Mouse (Mus musculus) small intestine, adult 2 months (tissue): ENCODE results near the gene Bbs9. TPM values are rescaled to one million over a fixed set of nuclear protein-coding genes. Genes with fewer than 3 reads are reported as not detected.

ENCODE experiments used
- H3K27ac ChIP-seq: fragments of 200-500 bp; 2 replicates; pipeline ENCODE4 v1.5.1; 2012; ENCODE audit warnings: low read depth, low read length, control low read depth, inconsistent platforms; ENCODE audit not compliant: insufficient read depth
- H3K27me3 ChIP-seq: fragments of 200-500 bp; 2 replicates; pipeline ENCODE4 v1.6.1; 2012; ENCODE audit warnings: mild to moderate bottlenecking, moderate library complexity, low read length, inconsistent platforms; ENCODE audit not compliant: control insufficient read depth, insufficient read depth
- H3K36me3 ChIP-seq: fragments of 200-500 bp; 2 replicates; pipeline ENCODE4 v1.6.1; 2012; ENCODE audit warnings: mild to moderate bottlenecking, low read length, control low read depth, inconsistent platforms; ENCODE audit not compliant: control insufficient read depth, insufficient read depth
- H3K4me1 ChIP-seq: fragments of 200-500 bp; 2 replicates; pipeline ENCODE4 v1.6.1; 2012; ENCODE audit warnings: low read length, inconsistent platforms, mixed read lengths; ENCODE audit not compliant: control insufficient read depth, insufficient read depth, insufficient read length
- H3K4me3 ChIP-seq: fragments of 200-500 bp; 2 replicates; pipeline ENCODE4 v1.5.1; 2012; ENCODE audit warnings: low read depth, mild to moderate bottlenecking, control low read depth, inconsistent platforms, low read length, moderate library complexity
- CTCF ChIP-seq: fragments of 200-500 bp; IDR thresholded peaks from 2 replicates; pipeline ENCODE4 v1.5.1; 2012; ENCODE audit warnings: low read depth, mild to moderate bottlenecking, control low read depth, inconsistent platforms, low read length, moderate library complexity, mixed read lengths; ENCODE audit not compliant: insufficient replicate concordance, insufficient read length; ENCODE audit errors: extremely low read depth
- POLR2A ChIP-seq: fragments of 200-500 bp; IDR thresholded peaks from 2 replicates; pipeline ENCODE4 v1.6.1; 2012; ENCODE audit warnings: low read depth, mild to moderate bottlenecking, control low read depth, inconsistent platforms, low read length, moderate library complexity
- WGBS: fragments of 180-500 bp; shearing (Covaris S2); methylation state at CpG from one replicate; pipeline ENCODE4 v1.1.7; 2018; 5-methylcytosine and 5-hydroxymethylcytosine counted together
- polyA plus RNA-seq: library from polyadenylated mRNA; depleted of rRNA; stranded (reverse); fragments of >200 nt; gene quantifications from 2 replicates; pipeline ENCODE4 v1.2.3, GENCODE M21; 2012

Gene Bbs9
- polyA plus RNA-seq, 1 experiment = 5.4 TPM

DNA sequence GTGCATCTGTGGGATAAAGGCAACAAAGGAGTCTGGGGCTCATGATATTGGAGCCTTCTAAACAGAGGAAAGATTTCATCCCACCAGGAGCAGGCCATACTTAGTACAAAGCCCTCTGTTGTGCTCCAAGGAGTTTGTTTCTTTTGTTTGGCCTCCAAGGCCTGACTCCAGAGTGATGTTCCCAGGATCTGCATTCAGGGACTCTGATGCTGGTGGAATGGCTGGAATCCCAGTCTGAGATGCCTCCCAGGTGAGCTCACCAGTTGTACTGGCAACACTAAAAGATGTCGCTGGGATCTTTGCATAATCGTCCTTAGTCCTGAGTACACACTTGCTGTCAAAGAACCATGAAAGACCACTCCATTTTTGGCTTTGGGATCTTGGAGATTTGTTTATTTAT is 41.4 kb upstream of the Bbs9 start:
- WGBS = 89% methylated on average over 2 of the region's 2 CpGs
- Histone ChIP-seq H3K36me3 (no peaks in the 10 kb centered on the region), H3K27me3 (no peaks in the 10 kb centered on the region), H3K4me3 (no peak overlapping the region), H3K27ac (no peak overlapping the region), H3K4me1 (no peaks in the 10 kb centered on the region)
- TF ChIP-seq CTCF (no peak), POLR2A (no peak)

DNA sequence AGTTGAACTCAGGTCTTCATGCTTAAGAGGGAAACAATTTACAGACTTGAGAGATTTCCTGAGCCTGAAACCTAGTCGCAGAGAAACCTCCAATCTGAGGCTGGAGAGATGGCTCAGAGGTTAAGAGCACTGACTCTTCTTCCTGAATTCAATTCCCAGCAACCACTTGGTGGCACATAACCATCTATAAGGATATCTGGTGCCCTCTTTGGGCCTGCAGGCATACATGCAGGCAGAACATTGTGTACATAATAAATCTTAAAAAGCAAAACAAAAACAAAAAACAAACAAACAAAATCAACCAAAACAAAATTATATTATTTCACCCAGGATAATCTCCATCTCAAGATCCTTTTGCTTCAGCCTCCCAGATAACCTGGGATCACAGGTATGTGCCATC is 36.7 kb upstream of the Bbs9 start:
- TF ChIP-seq CTCF (no peak), POLR2A (no peak)
- WGBS = 79% methylated on average over 1 of the region's 1 CpGs

DNA sequence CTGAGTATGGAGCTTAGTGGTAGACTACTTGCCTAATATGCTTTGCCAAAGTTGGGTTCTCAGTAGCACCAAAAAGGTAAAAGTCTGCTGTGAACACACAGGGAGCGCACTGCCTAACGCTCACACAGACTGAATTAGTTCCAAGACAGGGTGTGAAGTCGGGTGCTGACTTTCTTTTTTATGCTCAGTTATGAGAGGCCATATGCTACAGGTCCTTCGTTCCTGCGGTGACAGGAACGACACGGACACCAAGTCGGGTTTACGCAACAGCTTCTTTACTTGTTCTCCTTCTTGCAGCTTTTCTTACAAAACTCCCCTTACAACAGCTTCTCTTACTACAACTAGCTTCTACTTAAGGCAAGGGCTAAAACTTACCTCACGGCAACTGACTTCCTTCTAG is 32.4 kb upstream of the Bbs9 start:
- H3K36me3 ChIP-seq = peaks cover 17% of the 10 kb centered on the region
- H3K27ac ChIP-seq = no peak overlapping the region
- WGBS = 83% methylated on average over 10 of the region's 10 CpGs
- H3K4me3 ChIP-seq = no peak overlapping the region
- TF ChIP-seq POLR2A = no peak
- TF ChIP-seq CTCF = no peak
- H3K27me3 ChIP-seq = no peaks in the 10 kb centered on the region
- no peaks in the 10 kb centered on the region for H3K4me1 ChIP-seq

More for the DNA sequence above, 36.7 kb upstream of the Bbs9 start:
- no peak overlapping the region for H3K4me3 ChIP-seq
- no peaks in the 10 kb centered on the region for H3K4me1 ChIP-seq
- H3K27ac ChIP-seq = no peak overlapping the region
- no peaks in the 10 kb centered on the region for H3K27me3 ChIP-seq
- no peaks in the 10 kb centered on the region for H3K36me3 ChIP-seq

DNA sequence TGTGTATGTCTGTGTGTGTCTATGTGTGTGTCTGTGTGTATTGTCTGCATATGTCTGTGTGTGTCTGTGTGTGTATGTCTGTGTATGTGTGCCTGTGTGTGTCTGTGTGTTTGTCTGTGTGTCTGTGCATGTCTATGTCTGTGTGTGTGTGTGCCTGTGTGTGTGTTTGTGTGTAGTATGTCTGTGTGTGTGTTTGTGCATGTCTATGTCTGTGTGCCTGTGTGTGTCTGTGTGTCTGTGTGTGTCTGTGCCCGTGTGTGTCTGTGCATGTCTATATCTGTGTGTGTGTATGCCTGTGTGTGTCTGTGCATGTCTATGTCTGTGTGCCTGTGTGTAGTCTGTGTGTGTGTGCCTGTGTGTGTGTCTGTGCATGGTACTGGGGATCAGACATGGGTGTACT is 30.4 kb upstream of the Bbs9 start:
- TF ChIP-seq CTCF (no peak), POLR2A (no peak)
- no peaks in the 10 kb centered on the region for H3K4me1 ChIP-seq
- 86% methylated on average over 1 of the region's 1 CpGs for WGBS
- H3K4me3 ChIP-seq = no peak overlapping the region
- no peak overlapping the region for H3K27ac ChIP-seq
- H3K36me3 ChIP-seq = peaks cover 31% of the 10 kb centered on the region
- H3K27me3 ChIP-seq = no peaks in the 10 kb centered on the region

DNA sequence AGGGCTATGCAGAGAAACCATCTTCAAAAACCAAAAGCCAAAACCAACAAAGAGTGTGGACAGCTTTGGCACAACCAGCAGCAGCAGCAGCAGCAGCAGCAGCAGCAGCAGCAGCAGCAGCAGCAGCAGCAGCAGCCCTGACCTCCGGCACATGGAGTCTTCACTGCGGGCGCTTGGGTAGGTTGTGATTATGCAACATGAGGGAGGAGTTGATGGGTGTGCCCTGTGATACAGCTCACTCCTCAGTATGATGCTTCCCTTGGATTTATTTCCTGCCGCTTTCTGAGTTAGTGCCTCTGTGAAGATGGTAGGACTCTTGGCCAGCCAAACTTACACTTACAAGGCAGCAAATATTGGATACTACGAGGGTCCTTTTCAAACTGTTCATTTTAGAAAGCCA is 28.3 kb upstream of the Bbs9 start:
- TF ChIP-seq CTCF (no peak), POLR2A (no peak)
- H3K27me3 ChIP-seq = no peaks in the 10 kb centered on the region
- peaks cover 49% of the 10 kb centered on the region for H3K36me3 ChIP-seq
- no peaks in the 10 kb centered on the region for H3K4me1 ChIP-seq
- no peak overlapping the region for H3K27ac ChIP-seq
- 58% methylated on average over 5 of the region's 5 CpGs for WGBS
- H3K4me3 ChIP-seq = no peak overlapping the region

DNA sequence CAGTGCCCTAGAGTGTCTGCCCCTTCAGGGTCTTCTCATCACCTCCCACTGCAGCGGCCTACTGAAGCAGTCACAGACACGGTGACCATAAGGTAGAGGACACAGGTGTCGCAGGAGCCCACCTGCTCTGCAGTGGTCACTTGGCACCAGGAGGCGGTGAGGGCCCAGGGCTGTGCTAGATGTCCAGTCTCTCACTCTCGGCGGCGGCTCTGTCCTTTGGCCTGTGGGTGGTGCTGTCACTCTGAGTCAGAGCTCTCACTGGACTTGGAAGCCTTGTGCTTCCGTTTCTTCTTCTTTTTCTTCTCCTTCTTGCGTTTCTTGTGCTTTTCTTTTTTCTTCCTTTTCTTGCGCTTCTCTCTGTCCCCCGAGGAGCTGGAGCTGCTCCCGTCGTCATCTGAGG is 27.1 kb upstream of the Bbs9 start:
- TF ChIP-seq POLR2A = no peak
- TF ChIP-seq CTCF = no peak
- H3K27me3 ChIP-seq = no peaks in the 10 kb centered on the region
- 87% methylated on average over 13 of the region's 13 CpGs for WGBS
- peaks cover 59% of the 10 kb centered on the region for H3K36me3 ChIP-seq
- H3K27ac ChIP-seq = no peak overlapping the region
- H3K4me3 ChIP-seq = no peak overlapping the region
- no peaks in the 10 kb centered on the region for H3K4me1 ChIP-seq

DNA sequence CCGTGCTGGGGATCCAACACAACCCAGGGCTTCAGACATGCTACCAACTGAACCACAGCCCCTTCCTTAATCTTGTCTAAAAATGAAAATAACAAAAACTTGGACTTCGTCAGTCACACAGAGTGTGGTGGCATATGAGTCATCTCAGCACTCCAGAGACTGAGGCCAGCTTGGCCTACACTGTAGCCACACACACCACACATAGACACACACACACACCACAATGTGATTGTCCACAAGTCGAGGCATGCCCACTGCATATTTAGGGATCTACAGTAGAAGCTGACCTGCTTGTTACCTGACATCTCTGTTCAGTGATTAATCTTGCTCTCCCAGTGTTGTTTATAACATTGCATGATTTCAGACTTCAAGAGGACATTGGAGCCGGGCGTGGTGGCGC is 26.3 kb upstream of the Bbs9 start:
- peaks cover 64% of the 10 kb centered on the region for H3K36me3 ChIP-seq
- 91% methylated on average over 6 of the region's 6 CpGs for WGBS
- no peak overlapping the region for H3K27ac ChIP-seq
- H3K4me1 ChIP-seq = no peaks in the 10 kb centered on the region
- H3K4me3 ChIP-seq = no peak overlapping the region
- no peaks in the 10 kb centered on the region for H3K27me3 ChIP-seq
- TF ChIP-seq CTCF = no peak
- TF ChIP-seq POLR2A = no peak

DNA sequence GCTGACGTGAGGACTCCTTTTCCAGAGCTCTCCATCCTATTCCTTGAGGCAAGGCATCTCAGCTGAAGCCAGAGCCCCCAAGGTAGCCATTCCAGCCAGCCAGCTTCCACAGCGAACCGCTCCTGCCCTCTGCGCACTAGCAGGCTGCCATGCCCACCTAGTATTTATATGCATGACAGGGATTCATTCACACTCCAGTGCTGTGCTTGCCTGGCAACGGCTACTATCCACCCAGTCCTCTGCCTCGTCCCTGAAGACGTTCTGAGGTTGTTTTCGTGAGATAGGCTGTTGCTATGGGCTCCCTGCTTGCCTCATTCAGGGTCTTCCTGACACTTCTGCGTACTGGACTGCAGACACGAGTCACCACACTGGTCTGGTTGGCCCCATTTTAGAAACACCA is 22.8 kb upstream of the Bbs9 start:
- H3K4me1 ChIP-seq = no peaks in the 10 kb centered on the region
- WGBS = 94% methylated on average over 10 of the region's 10 CpGs
- H3K27ac ChIP-seq = no peak overlapping the region
- TF ChIP-seq POLR2A (no peak), CTCF (no peak)
- peaks cover 78% of the 10 kb centered on the region for H3K36me3 ChIP-seq
- no peak overlapping the region for H3K4me3 ChIP-seq
- H3K27me3 ChIP-seq = no peaks in the 10 kb centered on the region
